Mouse (Mus musculus) urinary bladder, postnatal 4 days (tissue): ENCODE data around the gene Tlx1.

Source experiments
- DNase-seq, 2 experiments: peaks; one replicate each; pipeline ENCODE4 v3.0.0; 2021 to 2022; ENCODE audit warnings: low spot score in 2 of 2

Gene Tlx1

DNA sequence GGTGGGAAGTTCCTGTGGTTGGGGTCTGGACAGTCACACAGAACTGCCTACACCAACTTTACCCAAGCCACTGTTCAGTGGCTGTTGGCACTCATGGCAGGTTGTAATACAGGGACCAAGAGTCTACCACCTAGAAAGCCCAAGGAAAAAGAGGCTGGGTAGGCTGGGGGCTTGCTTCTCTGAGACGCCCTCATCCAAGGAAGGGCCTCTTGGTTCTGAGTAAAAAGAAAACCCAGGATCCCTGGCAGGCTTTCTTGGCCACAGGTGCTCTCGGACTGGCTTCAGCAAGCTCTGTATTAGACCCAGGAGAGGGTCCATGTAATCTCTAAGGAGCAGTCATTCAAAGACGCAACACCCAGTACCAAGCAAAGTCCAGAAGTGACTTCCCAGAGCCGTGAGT lies 7.7 kb downstream of the Tlx1 start:
- no peak for DNase-seq

DNA sequence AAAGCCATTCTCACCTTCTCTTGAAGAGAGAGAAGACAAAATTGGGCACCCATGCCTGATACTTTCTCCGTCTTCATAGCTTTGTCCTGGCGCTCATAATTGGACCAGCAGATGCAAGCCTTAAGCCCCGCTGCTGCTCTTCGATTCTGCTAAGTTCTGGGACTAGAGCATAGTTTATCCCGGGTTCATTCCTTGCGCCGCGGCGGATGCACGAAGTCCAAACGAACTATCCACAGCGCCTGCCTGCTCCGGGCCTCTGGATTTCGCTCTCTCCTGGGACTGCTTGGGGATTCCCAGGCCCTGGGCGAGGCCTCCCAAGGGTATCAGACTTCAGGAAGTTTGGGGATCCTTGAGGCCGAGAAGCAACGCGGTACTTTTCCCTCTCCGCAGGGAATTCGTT lies 8.4 kb downstream of the Tlx1 start:
- no peak for DNase-seq

DNA sequence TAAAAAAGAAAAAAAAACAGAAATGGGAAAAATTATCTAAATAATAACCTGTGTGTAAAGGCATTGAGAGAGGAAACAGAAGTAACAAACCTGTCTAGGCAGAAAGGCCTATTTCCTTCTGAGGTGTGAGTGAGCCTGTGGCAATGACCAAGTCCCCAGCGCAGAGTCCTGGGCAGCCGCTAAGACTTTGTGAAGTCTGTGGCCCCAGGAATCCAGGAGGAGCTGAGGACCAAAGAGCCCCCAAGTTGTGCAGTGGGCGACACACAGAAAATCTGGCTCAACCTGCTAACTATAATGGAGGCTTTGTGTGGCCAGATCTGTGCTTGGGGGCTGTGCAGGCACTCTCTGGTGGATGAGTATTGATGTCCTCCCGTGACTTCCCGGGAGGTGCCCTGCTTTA lies 9.0 kb downstream of the Tlx1 start:
- DNase-seq: no peak

DNA sequence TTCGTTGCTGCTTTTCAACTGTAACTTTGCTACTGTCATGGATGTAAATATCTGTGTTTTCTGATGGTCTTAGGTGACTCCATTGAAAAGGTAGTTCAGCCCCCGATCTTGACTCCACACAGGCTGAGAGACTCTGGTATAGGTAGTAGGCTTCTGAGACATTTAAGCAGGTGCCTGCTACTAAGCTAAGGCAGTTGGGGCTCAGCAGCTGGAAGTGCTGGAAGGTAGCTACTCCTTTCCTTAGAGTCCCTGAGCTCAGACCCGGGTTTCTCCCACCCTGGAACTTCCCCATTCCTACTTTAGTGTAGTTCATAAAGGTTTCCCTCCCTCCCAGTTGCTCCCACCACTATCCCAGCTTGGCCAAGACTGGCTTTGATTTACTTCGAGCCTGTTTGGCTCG lies 9.5 kb downstream of the Tlx1 start:
- no peak for DNase-seq

DNA sequence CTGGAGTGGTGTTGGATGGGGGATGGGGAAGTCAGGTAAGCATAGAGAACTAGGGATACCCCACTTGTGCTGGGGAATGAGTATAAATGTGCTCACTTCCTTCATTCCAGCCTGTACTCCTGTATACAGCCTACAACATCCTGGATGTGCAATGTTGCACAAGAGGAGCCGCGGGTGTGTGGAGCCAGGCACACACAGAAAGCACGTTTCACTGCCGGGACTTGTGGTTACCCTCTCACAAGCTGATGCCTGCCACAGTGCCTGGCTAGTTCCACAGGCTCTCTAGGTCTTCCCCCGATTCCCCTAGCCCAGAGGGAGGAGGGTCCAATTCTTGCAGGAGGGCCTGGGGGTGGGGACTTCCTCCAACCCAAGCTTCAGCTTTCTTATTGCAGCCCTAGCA lies 10.0 kb downstream of the Tlx1 start:
- no peak for DNase-seq

DNA sequence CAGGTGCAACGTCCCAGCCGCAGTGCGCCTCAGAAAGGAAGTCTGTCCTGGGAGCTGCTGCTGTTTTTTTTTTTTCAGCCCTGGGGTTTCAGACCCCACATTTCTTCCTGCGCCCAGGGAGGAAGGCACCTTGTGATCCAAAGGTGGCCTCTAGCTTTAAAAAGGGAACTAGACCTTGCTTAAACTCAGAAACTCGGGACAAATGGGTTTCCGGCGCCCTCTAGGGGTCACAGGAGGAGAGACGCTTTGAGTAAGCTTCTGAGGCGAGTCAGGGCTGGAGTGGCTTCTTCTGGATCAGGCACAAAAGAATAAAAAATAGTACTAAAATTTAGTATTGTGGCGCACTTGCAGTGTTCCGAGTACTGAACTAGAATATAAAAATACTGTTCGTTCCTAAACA lies 10.6 kb downstream of the Tlx1 start:
- peak in 1 of 2 experiments; percentile 39 for DNase-seq

DNA sequence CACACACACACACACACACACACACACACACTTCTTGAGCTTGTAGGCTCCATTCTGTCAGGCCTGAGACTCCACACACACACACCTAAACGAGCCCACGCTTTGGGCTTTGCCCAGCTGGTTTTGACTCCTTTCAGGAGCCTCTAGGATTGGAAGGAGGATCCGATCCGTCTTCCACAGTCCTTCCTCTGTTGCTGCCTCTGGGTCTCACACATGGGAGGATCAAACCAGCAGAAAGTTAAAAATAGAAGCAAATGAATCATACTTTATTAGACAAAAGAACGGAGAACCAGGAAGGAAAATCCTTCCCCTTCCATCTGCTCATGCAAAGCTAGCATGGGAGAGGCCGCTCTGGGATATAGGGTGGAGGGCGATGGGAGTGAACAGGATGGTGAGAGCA lies 11.7 kb downstream of the Tlx1 start:
- no peak for DNase-seq

DNA sequence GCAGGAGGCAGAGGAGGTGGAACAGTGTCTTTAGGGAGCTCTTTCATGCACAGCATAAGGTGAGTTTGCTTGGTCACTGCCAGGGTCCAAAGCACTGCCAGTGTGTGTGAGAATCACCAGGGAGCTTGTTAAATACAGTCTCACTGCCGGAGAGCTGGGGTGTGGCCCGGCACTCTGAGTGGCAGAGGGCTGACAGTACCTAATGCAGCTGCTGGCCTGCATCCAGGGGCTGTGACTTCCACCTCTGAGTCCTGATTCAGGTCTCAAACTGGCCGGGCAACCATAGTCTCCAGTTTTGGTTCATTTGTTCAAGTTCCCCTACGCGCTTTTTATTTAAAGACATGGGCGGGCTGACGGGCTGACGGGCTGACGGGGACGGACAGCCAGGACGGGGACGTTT lies 12.4 kb downstream of the Tlx1 start:
- DNase-seq: no peak

DNA sequence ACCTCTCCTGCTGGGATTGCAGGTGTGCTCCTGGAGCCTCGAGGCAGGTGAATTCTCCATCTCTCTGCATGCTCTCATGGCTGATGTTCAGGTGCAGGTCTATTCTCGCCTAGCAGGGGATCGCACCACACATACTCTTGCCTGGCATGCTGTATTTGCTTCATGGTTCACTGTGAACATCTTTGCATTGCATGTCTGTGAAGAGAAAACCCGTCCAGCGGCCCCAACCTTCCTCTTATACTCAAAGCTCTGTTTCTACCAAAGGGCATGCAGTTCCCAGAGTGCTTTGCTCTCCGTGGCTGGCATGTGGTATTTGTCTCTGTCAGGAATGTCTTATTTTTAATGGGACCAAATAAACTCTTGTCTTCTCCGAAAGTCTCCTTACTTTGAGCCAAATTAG lies 20.0 kb downstream of the Tlx1 start:
- DNase-seq: peak in 1 of 2 experiments; percentile 52

DNA sequence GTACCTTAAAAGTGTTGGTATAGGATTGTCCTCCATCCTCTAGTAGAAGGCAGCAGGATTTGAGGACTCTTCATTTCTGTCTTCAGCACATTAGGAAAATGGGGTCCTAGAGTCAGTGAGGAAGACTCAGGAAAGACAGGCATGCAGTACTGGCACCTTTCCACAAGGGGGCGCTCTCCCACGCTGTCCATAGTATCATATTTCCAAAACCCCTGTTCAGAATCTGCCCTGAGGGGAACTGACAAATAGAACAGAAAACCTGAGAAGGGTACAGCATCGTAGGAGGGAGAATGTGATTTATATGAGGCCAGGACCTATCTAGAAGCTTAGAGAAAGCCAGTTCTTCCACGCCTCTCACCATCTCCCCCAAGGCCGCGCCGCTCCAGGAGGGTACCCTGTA lies 24.3 kb downstream of the Tlx1 start:
- peak in 1 of 2 experiments; percentile 56 for DNase-seq

DNA sequence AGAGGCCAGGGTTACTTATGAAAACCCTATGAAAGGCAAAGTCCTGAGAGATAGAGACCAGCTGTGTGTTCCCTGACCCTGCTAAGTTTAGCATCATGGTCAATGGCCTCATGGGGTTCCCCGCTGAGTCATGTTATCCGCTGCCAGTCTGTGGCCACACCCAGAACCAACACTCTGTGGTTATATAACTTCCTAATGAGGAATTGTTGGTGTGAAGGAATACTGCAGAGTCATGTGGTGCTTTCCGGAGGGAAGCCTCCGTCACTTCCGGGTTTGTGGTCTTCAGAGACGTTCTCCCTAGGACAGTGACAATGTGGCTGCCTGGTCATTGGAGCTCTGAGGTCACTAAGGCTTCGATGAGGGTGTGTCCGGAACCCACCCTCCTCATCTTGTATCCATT lies 25.8 kb downstream of the Tlx1 start:
- peak in 1 of 2 experiments; percentile 50 for DNase-seq

DNA sequence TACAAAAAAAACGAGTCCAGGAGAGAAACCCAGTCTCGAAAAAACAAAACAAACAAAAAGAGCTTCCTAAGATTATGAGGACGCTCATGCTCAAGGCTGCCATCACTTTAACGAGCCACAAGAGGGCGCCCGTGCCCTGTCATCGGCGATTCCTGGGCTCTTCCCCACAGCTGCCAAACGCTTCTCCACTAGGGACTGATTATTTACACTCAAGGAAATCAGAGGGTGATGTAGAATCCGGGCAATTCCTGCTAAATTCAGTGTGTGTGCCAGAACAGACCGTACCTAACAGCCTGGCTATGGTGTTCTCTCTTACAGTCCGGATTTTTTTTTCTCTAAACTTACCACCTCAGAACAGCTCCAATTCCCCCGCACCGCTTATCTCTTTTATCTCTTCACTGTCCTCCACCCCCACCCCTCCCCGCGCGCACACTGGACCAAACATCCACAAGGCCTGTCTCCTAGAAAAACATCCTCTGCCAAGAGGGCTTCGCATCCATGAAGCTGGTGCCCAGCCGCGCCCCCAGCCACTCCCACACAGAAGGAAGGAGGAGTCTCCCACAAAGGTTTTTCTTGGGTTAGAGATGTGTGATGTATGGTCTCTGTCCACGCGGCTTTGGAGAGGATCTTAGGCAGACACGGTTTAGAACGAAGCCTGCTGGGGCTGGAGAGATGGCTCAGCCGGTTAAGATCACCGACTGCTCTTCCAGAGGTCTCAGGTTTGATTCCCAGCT lies 26.7 kb downstream of the Tlx1 start:
- DNase-seq: peak; percentile 45 to 67

DNA sequence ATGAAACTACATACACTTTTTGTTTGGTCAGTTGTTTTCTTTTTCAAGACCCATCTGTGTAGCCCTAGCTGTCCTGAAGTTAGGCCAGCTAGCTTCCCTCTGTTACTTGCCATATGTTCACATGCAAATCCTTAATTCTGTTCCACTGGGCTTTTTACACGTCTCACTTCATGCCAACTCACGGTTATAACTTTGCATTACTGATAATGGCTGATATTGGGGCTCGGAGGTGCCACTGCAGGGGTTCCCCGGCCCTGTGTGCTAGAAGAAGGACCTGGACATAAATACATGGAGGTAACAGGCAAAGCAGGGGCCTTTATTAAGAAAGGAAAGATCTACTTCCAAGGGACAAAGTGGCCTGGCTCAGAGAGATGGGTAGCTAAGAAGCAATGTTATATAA lies 29.0 kb downstream of the Tlx1 start:
- no peak for DNase-seq

DNA sequence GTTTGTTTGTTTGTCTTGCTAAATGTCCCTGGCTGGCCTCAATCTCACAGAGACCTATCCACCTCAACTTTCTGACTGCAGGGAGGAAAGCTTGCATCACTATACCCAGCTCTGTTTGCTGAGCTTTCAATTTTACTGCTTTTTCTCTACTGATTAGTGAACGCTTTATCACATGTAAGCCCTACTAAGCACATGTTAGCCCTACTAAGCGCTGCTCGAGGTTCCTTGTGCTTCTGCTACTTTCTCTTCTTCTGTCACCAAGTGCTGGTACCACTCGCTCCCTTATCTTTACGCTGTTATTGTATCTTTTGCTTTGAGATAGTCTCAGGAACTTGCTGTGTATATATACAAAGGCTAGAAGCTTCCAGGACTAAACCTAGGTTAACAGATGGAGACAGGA lies 30.0 kb downstream of the Tlx1 start:
- no peak for DNase-seq

DNA sequence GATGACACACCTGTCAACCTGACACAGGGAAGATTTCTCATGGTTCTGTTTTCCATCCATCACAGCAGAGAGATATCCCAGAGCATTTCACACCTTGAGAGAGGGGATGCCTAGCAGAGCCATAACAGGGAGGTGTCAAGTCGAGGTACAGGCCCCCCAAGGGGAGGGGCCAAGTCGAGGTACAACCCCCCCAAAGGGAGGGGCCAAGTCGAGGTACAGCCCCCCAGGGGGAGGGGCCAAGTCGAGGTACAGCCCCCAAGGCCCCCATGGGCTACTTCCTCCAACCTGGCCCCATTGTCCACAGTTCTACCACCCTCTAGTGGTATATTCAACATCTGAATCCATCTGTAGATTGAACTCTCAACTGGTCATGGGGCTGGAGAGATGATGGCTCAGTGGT lies 44.2 kb downstream of the Tlx1 start:
- DNase-seq: no peak

DNA sequence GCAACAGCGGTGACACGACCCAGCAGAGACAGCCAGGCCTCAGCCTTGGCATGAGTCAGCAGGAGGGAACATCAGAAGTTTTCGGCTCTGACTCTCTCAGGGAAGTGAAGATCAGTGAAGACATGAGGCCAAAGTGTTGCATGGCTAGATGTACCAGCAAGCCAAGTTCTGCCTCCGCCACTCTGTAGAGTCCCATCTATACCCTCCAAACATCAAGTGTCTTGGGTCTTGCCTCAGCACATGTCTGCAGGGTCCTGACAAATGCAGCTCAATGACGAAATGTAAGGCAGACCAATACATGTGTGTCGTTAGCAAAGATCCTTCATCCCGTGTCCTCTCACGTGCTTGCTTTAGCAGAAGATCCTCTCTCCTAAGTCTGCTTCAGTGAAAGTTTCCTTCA lies 46.5 kb downstream of the Tlx1 start:
- no peak for DNase-seq

DNA sequence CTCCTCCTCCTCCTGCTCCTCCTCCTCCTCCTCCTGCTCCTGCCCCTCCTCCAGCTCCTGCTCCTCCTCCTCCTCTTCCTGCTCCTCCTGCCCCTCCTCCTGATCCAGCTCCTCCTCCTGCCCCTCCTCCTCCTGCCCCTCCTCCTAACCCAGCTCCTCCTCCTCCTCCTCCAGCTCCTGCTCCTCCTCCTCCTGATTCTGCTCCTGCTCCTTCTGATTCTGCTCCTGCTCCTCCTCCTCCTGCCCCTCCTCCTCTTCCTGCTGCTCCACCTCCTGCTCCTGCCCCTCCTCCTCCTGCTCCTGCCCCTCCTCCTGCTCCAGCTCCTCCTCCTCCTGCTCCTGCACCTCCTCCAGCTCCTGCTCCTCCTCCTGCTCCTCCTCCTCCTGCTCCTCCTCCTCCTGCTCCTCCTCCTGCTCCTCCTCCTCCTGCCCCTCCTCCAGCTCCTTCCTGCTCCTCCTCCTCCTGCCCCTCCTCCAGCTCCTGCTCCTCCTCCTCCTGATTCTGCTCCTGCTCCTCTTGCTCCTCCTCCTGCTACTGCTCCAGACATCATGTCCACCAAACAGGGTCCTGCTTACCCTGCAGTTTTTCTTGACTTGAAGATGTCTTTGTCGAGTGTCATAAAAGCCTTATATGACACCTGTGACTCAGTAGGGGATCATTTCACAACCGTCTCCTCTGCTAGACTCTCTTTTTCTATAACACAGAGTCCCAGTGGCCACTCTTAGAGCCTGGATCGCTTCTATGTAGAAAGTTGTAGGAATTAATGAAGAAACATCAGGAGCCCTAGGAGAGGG lies 55.0 kb downstream of the Tlx1 start:
- DNase-seq: no peak
